Mouse (Mus musculus): ENCODE measurements around the gene Zfp873. TPM values are rescaled to one million over a fixed set of nuclear protein-coding genes. Genes with fewer than 3 reads are reported as not detected.
A peak's percentile ranks its signal among the peaks of the same experiment; 100 is the strongest.
"Not testable (repeated sequence)": the region's sequence is repeated elsewhere in the genome, so short reads cannot be mapped to it uniquely, and the experiment has no call there.

Zfp873 gene
- polyA plus RNA-seq (2012; rRNA removed), result 10.4 and 11.3 TPM in 2 replicates

GRCm38 (mm10) chr10:82047597-82048459 lies at the start of gene Zfp873:
Gene Zfp873 (plus strand): TSS chr10:82048123.
- TF ChIP-seq POLR2A (IDR thresholded peaks at IDR 0.05; ENCODE audit: borderline replicate concordance, extremely low read depth, insufficient read depth, insufficient read length, poor library complexity, severe bottlenecking), result peak; percentile 63; the same call in 1 of the 2 replicates
- TF ChIP-seq CTCF (IDR thresholded peaks at IDR 0.05; ENCODE audit: borderline replicate concordance, extremely low read depth, insufficient read depth, insufficient read length), result no peak
- peak; percentile 98 for DNase-seq (ENCODE audit: low read depth)

GRCm38 (mm10) chr10:82003209-82003608 lies 44.7 kb upstream of the Zfp873 start:
- DNase-seq (ENCODE audit: low read depth), result not testable (repeated sequence)

- DNase-seq (ENCODE audit: low read depth), result not testable (repeated sequence)
Measured at GRCm38 (mm10) chr10:82004822-82005221, 43.1 kb upstream of the Zfp873 start.

- no peak for DNase-seq (ENCODE audit: low read depth)
- TF ChIP-seq POLR2A (IDR thresholded peaks at IDR 0.05; ENCODE audit: borderline replicate concordance, extremely low read depth, insufficient read depth, insufficient read length, poor library complexity, severe bottlenecking), result no peak
- no peak for TF ChIP-seq CTCF (IDR thresholded peaks at IDR 0.05; ENCODE audit: borderline replicate concordance, extremely low read depth, insufficient read depth, insufficient read length)
Measured at GRCm38 (mm10) chr10:82042191-82042590, 5.7 kb upstream of the Zfp873 start.

GRCm38 (mm10) chr10:82046603-82047002 lies 1.3 kb upstream of the Zfp873 start:
- no peak for TF ChIP-seq CTCF (IDR thresholded peaks at IDR 0.05; ENCODE audit: borderline replicate concordance, extremely low read depth, insufficient read depth, insufficient read length)
- TF ChIP-seq POLR2A (IDR thresholded peaks at IDR 0.05; ENCODE audit: borderline replicate concordance, extremely low read depth, insufficient read depth, insufficient read length, poor library complexity, severe bottlenecking), result no peak
- no peak for DNase-seq (ENCODE audit: low read depth)

GRCm38 (mm10) chr10:82048460-82048804 lies 509 bp downstream of the Zfp873 start:
- DNase-seq (ENCODE audit: low read depth), result not testable (repeated sequence)

- peak; percentile 94 for DNase-seq (ENCODE audit: low read depth)
- peak; percentile 26; the same call in 1 of the 2 replicates for TF ChIP-seq POLR2A (IDR thresholded peaks at IDR 0.05; ENCODE audit: borderline replicate concordance, extremely low read depth, insufficient read depth, insufficient read length, poor library complexity, severe bottlenecking)
Measured at GRCm38 (mm10) chr10:82082728-82083621, 35.1 kb downstream of the Zfp873 start, which contains the start of gene BC024063. Gene BC024063 (plus strand): TSS chr10:82083353.

- not testable (repeated sequence) for DNase-seq (ENCODE audit: low read depth)
Measured at GRCm38 (mm10) chr10:82083622-82083971, 35.7 kb downstream of the Zfp873 start.

Other genes with a start within 250 kb of the Zfp873 start
- 0.20 and 0.56 TPM in 2 replicates for gene Gm4767, start 235.9 kb upstream of the Zfp873 start, polyA plus RNA-seq (2012; rRNA removed)
- 5.0 and 5.9 TPM in 2 replicates for gene Gm32687, start 184.2 kb upstream of the Zfp873 start, polyA plus RNA-seq (2012; rRNA removed)
- 3.3 and 4.4 TPM in 2 replicates for gene Zfp781, start 117.6 kb upstream of the Zfp873 start, polyA plus RNA-seq (2012; rRNA removed)
- gene BC024063, start 35.2 kb downstream of the Zfp873 start, polyA plus RNA-seq (2012; rRNA removed), result 2.4 and 2.7 TPM in 2 replicates
- 2.6 and 3.6 TPM in 2 replicates for gene AU041133, start 79.9 kb downstream of the Zfp873 start, polyA plus RNA-seq (2012; rRNA removed)
- gene Zfp938, start 193.2 kb downstream of the Zfp873 start, polyA plus RNA-seq (2012; rRNA removed), result 14.1 and 15.5 TPM in 2 replicates